Mouse (Mus musculus): Measurements from ENCODE around the gene Mcl1. TPM values are rescaled to one million over a fixed set of nuclear protein-coding genes. Genes with fewer than 3 reads are reported as not detected.
A peak's percentile ranks its signal among the peaks of the same experiment; 100 is the strongest.

The Mcl1 gene
- polyA plus RNA-seq, 1 experiment, result 30.9 TPM

- DNase-seq (ENCODE audit: low read depth, low spot score), result no peak
- 96% methylated on average over 4 of the region's 4 CpGs for WGBS
Measured at GRCm38 (mm10) chr3:95698286-95698685, 39.7 kb downstream of the Mcl1 start.

GRCm38 (mm10) chr3:95700233-95700681 is 41.7 kb downstream of the Mcl1 start:
- WGBS, result 37% methylated on average over 6 of the region's 6 CpGs
- DNase-seq (ENCODE audit: low read depth, low spot score), result no peak

DNA sequence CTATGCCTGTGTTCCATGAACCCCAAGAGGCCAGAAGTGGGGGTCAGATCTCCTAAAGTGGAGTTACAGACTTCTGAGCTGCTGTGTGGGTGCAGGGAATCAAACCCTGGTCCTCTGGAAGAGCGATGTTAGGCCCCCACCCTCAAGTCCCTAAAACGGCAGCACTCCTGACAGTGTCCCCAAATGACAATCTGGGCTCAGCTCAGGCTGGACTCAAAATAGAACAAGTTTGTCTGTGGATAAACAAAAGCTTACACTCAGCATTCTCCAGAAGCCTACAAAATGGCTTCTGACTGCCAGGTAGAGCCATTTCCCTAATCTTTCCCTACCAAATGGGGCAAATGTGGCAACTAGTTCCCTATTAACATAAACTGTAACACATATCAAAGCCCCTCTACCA is 42.5 kb downstream of the Mcl1 start:
- 48% methylated on average over 2 of the region's 2 CpGs for WGBS

GRCm38 (mm10) chr3:95701877-95702540 is 43.4 kb downstream of the Mcl1 start:
- WGBS, result 4% methylated on average over 24 of the region's 24 CpGs
- peak; percentile 76 for DNase-seq (ENCODE audit: low read depth, low spot score)

More for the DNA sequence above, 42.5 kb downstream of the Mcl1 start:
- no peak for DNase-seq (ENCODE audit: low read depth, low spot score)

DNA sequence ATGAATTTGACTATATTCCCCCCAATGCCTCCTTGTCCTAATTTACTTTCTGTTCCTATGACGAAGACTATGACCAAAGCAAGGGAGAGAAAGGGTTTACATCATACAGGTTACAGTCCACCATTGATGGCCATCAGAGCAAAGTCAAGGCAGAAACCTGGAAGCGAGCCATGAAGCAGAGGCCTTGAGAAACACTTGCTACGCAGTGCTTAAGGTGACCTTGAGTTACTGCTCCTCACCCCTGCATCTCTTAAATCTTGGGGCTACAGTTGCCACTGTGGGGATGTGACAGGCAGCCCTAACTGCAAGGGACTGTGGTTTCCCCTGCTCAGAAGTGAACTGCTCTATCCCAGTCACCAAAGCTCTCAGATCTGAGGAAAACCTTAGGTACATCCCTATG is 44.7 kb downstream of the Mcl1 start:
- 75% methylated on average over 3 of the region's 3 CpGs for WGBS
- DNase-seq (ENCODE audit: low read depth, low spot score), result no peak

DNA sequence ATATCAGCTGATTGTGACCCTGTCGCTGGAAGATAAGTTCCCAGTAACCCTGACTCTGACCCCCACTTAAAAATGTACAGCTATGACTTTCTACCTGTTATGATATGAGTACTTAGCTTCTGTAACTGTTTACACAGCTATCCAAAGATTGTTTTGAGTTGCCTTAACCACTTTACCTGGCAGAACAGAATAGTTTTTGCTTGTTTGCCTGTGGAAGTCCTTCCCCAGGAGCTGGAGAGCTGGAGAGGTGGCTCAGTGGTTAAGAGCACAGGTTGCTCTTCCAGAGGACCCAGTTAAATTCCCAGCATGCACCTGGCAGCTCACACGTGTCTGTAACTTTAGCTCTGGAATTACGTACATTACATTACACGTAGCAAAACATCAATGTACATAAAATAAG is 46.0 kb downstream of the Mcl1 start:
- WGBS, result 87% methylated on average over 4 of the region's 4 CpGs
- DNase-seq (ENCODE audit: low read depth, low spot score), result no peak

DNA sequence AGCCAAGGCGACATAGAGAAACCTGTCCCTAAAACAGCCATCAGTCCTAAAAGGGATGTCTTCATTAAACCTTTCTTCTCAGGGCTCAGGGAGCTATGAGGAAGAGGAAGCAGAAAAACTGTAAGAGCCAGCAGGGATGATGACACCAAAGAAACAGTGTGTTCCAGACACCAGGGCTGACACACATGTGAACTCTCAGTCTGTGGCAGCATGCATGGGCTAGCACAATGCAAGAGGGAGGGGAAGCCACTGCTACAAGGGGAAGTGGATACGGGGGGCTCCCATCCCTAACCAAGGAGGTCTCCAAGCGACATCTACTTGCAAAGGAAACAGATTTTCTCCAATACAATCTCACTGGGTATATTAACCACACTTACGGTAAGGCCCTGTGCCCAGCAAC is 47.7 kb downstream of the Mcl1 start:
- no peak for DNase-seq (ENCODE audit: low read depth, low spot score)
- WGBS, result 87% methylated on average over 4 of the region's 4 CpGs

DNA sequence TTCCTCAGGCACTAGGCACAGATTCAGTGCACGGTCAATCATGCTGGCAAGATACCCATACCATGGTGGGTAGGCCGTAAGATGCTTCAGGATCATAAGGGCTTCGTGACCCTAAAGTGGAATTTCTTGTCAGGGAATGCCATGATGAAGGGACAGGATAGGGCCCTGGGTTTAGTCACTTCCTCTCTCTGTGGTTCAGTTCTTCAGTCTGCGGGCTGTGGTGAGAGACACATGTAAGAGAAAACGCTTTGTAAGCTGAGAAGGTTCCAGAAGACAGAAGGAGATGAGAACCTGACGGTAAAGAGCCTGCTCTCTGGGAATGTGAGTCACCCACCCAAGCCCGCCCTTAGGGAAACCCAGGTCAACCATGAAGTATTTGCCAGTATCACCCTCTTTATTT is 48.9 kb downstream of the Mcl1 start:
- no peak for DNase-seq (ENCODE audit: low read depth, low spot score)
- WGBS, result 90% methylated on average over 7 of the region's 7 CpGs

DNA sequence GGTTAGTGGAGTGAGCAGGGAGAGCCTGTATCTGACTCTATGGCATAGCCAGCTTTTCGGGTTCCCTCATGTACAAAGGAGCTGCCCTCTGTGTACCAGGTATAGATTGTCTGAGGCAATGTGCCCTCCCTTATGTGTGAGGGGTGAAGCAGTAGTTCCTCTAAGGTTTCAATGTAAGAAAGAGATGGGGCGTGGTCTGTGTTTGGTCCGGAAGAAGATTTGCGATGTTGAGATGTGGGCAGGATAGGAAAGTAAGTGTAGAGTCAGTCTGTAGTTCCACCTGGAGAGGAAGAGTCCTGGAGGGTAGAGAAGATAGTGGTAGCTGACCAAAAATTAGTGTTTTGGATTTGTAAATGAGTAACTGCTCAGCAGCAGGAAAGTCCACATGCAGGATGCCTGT is 50.5 kb downstream of the Mcl1 start:
- DNase-seq (ENCODE audit: low read depth, low spot score), result no peak
- 79% methylated on average over 4 of the region's 4 CpGs for WGBS

DNA sequence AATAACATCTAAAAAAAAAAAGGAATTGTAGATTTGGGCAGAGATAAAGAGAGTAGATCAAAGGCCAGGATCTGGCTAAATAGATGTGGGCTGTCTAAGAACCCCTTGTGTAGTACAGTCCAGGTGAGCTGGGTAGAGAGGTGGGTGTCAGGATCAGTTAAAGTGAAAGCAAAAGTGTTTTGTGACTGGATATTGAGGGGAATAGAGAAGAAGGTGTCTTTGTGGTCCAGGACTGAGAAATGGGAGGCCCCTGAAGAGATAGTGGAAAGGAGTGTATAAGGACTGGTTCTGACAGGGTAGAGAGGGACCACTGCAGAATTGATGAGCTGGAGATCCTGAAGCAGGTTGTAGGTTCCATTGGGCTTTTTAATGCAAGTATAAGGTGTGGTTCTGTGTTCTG is 51.4 kb downstream of the Mcl1 start:
- DNase-seq (ENCODE audit: low read depth, low spot score), result no peak

Other genes with a start within 250 kb of the Mcl1 start
- gene Arnt, start 224.4 kb upstream of the Mcl1 start, polyA plus RNA-seq (2012; rRNA removed), result 15.8 and 23.9 TPM in 2 replicates
- gene Ctsk, start 159.5 kb upstream of the Mcl1 start, polyA plus RNA-seq (2012; rRNA removed), result 2.7 and 3.3 TPM in 2 replicates
- 68.2 and 83.0 TPM in 2 replicates for gene Ctss, start 132.0 kb upstream of the Mcl1 start, polyA plus RNA-seq (2012; rRNA removed)
- not detected in 2 replicates for gene Hormad1, start 99.1 kb upstream of the Mcl1 start, polyA plus RNA-seq (2012; rRNA removed)
- 18.4 and 19.9 TPM in 2 replicates for gene Golph3l, start 69.9 kb upstream of the Mcl1 start, polyA plus RNA-seq (2012; rRNA removed)
- gene Ensa, start 33.8 kb upstream of the Mcl1 start, polyA plus RNA-seq (2012; rRNA removed), result 12.4 and 14.6 TPM in 2 replicates
- 5.7 and 8.4 TPM in 2 replicates for gene Adamtsl4, start 29.1 kb downstream of the Mcl1 start, polyA plus RNA-seq (2012; rRNA removed)
- 132 and 195 TPM in 2 replicates for gene Ecm1, start 80.8 kb downstream of the Mcl1 start, polyA plus RNA-seq (2012; rRNA removed)
- gene Tars2, start 101.4 kb downstream of the Mcl1 start, polyA plus RNA-seq (2012; rRNA removed), result 30.3 and 36.2 TPM in 2 replicates
- gene Rprd2, start 160.1 kb downstream of the Mcl1 start, polyA plus RNA-seq (2012; rRNA removed), result 8.4 and 13.5 TPM in 2 replicates
- gene Prpf3, start 197.1 kb downstream of the Mcl1 start, polyA plus RNA-seq (2012; rRNA removed), result 16.3 and 22.9 TPM in 2 replicates
- 98.0 and 112 TPM in 2 replicates for gene Mrps21, start 212.7 kb downstream of the Mcl1 start, polyA plus RNA-seq (2012; rRNA removed)
- gene Ciart, start 223.5 kb downstream of the Mcl1 start, polyA plus RNA-seq (2012; rRNA removed), result 1.0 and 1.1 TPM in 2 replicates
- gene BC028528, start 233.2 kb downstream of the Mcl1 start, polyA plus RNA-seq (2012; rRNA removed), result 5.6 and 6.5 TPM in 2 replicates
- 172 and 175 TPM in 2 replicates for gene Aph1a, start 235.2 kb downstream of the Mcl1 start, polyA plus RNA-seq (2012; rRNA removed)
- 2.5 and 3.0 TPM in 2 replicates for gene Car14, start 245.9 kb downstream of the Mcl1 start, polyA plus RNA-seq (2012; rRNA removed)

Measured in large intestine, adult 2 months (tissue).